Mouse (Mus musculus) liver, embryonic 13.5 days (tissue): ENCODE data around the gene Anks4b. TPM values are rescaled to one million over a fixed set of nuclear protein-coding genes. Genes with fewer than 3 reads are reported as not detected.

Source experiments
- polyA plus RNA-seq: library from polyadenylated mRNA; unstranded; fragments of >200 nt; fragmentation: Nextera tagmentation; extraction: Ambion mirVana; gene quantifications from 2 replicates; pipeline ENCODE4 v1.2.1, GENCODE M21; 2015

Anks4b gene
- polyA plus RNA-seq, 1 experiment from 2014 or later: 1.4 TPM

Other genes starting within 250 kb of the Anks4b start
- gene Dnah3, start 78.6 kb upstream of the Anks4b start, polyA plus RNA-seq: not detected in 2 replicates
- gene Tmem159, start 71.5 kb upstream of the Anks4b start, polyA plus RNA-seq: 2.5 and 3.2 TPM in 2 replicates
- not detected in 2 replicates for gene Zp2, start 28.6 kb upstream of the Anks4b start, polyA plus RNA-seq
- gene Crym, start 28.3 kb downstream of the Anks4b start, polyA plus RNA-seq: 0.25 and 0.44 TPM in 2 replicates
- 0.17 TPM in 1 of 2 replicates, not detected in the other for gene Abca14, start 30.1 kb downstream of the Anks4b start, polyA plus RNA-seq
- not detected in 2 replicates for gene Abca15, start 154.8 kb downstream of the Anks4b start, polyA plus RNA-seq
- gene Abca16, start 235.8 kb downstream of the Anks4b start, polyA plus RNA-seq: not detected in 2 replicates